Mouse (Mus musculus) frontal cortex, adult 2 months (tissue): ENCODE results near the gene Dnmbp. TPM values are rescaled to one million over a fixed set of nuclear protein-coding genes. Genes with fewer than 3 reads are reported as not detected.

ENCODE experiments used
- DNase-seq, 2 experiments: peaks; one replicate each; pipeline ENCODE4 v3.0.0; 2022; ENCODE audit warnings: low spot score in 1 of 2; ENCODE audit errors: extremely low spot score in 1 of 2
- polyA plus RNA-seq: library from polyadenylated mRNA; depleted of rRNA; stranded (reverse); fragments of >200 nt; gene quantifications from 2 replicates; pipeline ENCODE4 v1.2.3, GENCODE M21; 2012

Gene Dnmbp
- polyA plus RNA-seq, 1 experiment: 11.4 TPM

DNA sequence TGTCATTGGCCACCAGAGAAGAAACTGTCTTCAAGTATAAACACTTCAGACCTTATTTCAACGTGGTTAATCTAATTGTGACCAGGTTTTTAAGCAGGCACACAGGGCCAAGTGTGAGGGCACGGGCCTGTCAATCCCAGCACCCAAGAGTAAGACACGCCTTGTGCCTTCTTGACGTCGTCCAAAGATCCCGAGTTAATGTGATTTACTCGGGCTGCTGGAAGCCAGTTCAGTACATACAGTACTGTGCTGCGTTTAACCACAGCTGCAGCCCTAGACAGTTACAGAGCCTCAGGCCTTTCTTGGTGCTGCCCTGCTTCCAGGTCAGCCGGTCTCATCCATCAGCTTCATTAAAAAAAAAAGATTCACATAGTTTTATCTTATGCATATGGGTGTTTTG, 24.6 kb downstream of the Dnmbp start:
- DNase-seq: no peak

DNA sequence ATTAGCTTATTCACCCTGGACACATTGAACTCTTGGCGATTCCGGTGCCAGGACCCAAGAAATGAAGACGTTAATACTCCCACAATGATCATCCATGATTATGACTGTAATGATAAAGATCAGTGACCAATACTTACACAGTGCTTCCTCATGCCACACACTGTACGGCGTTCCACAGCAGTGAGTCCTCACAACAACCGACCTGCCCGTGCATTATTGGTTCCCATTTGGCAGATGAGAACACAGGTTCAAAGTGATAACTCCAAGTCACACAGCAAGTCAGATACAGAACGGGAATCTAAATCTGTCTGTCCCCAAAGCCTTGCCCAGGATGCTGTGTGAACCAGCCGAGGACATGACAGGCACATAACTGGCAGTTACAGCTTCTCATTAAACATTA, 25.0 kb downstream of the Dnmbp start:
- no peak for DNase-seq

DNA sequence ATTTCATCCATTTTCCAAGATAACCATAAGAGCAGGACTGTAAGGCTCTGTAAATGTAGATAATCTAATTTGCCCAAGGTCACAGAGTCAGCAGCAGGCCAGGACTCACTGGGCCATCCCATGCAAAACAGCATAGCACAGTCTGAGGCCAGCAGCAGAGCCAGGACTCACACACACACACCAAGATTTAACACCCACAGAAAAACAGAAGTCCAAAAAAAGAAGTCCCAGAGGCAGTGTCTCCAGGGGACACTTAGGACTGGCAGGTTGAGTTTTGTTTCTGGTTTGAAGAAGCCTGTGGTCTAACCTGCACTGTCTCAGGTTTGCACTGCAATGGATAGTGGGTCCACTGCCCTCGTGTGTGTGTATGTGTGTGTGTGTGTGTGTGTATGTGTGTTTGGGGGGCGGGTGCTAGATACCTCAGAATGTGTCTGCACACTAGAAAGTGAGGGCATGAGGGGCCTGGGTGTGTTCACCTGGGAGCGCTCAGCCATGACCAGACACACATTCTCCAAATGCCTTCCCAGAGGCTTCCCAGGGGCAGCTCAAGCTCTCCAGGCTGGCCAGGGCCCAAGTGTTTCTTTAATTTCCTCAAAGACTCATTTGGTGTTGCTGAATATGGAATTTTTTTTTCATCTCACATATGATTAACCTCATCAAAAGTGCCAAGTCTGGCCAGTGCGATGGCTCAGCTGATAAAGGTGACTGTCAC, 27.1 kb downstream of the Dnmbp start:
- no peak for DNase-seq

DNA sequence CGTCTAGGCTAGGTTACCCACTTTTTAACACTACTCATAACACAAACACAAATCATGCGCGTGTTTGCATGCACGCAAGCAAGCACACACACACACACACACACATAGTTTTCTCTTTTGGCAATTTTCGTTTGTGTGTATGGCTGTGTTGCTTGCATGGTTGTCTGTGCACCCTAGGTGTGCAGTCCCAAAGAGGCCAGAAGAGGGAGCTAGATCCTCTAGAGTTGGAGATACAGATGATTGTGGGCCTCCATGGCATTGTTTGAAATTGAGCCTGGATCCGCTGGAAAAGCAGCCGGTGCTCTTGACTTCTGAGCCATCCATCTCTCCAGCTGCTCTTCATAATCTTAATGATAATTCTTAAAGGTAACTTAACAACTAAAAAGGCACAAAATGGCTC, 33.5 kb downstream of the Dnmbp start:
- DNase-seq: no peak

DNA sequence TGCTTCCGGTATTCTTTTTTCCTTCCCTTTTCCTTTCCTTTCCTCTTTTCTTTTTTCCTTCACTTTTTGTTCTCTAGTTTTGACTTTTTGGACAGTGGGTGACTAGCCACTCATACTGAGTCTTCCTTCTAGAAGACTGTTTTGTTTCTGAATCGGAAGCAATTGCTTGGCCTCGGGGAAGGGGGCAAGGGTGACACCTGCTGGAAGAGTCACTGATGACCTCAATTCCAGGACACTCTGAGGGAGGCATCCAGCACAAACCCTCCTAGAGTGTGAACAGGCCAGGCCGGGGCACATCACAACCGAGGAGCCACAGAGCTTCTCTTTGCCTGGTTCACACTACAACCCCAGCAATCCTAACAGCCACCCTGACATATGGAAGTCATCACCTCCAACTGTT, 34.0 kb downstream of the Dnmbp start:
- peak in 1 of 2 experiments; percentile 36 for DNase-seq

DNA sequence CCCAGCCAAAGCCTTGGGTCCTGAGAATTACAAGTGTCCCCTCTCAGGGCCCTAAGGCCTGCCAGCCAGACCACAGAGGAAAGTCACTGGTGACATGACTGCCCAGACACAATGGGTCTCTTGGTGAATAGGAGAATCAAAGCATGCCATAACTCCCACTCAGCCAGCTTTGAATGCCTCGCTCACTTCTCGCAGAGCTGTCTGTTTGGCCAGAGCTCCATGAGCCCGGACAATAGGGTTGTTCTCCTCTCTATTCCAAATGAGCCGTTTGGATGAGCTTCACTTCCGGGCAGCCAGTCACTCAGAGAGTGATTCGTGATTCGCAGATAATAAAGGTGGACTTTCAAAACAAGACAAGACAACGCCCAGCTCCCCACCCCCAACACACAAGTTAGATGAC, 34.9 kb downstream of the Dnmbp start:
- no peak for DNase-seq

DNA sequence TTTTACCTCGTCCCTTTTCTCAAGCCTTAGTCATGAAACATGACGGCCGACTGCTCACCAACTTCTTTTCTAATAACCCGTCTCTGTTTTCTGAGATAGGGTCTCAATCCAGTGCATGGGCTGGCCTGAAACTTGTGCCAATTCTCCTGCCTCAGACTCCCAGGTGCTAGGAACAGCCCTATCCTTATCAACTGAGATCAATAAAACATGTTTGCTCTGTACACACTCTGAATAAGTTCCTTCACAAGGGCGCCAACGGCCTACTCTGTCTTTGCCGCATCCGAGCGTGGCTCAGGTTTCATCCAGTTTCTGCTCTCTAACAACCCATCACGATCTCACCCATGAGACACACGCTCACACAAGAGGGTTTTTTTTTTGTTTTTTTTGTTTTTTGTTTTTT, 35.7 kb downstream of the Dnmbp start:
- no peak for DNase-seq

DNA sequence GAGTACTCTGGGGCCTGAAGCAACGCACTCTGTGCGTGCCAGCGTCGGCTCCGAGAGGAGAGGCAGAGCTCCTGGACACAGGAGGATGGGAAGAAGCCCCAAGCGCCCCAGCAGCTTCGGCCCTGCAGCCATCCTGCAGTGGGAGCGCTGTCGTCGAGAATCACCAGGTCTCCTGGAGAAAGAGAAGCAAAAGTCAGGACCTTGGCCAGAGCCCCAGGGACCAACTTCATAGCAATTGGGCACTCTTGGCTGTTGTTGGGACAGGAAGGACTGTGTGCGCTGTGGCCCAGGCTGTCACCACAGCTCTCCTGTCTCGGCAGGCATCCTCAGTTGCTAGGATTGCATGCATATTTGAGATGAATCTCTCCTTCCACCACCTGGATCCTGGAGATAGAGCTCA, 37.1 kb downstream of the Dnmbp start:
- DNase-seq: no peak

DNA sequence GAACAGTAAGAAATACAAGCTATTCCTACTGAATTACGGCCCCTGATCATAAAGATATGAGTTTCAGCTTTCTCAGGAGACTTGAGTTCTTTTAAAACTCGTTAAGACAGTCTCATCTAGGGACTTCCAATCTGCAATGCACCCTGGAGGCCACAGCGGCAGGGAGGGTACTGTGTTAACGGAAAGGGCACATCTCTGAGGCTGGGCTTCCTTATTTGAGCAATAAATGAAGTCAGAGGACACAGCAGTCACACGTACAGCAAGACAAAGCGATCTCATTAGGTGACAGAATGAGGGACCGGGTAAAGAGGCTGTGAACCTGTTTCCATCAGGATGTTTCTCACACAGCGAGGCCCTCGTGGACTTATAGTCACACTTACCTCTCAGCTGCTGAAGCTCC, 39.3 kb downstream of the Dnmbp start:
- DNase-seq: no peak

DNA sequence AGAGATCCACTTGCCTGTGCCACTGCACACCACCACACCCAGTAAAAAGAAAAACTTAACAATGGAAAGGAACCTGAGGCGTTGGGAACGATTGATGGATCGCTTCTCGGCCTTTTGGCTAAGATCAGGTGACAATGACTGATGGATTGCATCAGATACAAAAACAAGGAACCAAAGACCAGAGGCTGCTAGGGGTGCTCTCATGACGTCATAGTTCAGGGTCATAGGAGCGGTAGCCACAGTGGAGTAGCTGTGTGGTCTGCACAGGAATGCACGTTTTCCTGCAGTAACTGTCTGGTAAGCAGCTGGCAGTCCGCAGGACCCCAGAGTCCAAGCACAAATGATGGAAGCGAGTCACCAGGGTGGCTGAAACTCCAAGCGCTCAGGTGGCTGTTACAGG, 41.4 kb downstream of the Dnmbp start:
- DNase-seq: no peak

DNA sequence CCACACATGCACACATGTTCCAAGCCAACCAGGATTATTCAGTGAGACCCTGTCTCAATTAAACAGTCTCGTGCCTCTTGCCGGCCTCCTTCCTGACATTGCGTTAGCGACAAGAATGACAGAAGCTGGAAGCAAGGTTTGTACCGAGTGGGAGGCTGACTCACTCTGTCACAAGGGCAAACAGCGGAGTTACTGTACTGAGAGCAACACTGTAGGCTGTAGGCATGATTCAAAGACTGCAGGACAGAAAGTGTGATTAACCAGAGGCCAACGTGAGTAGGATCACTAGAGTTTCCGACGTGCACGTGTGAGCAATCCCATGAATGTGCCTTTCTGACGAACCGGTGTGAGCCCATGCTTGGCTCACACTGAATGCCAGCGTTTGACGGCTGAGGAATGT, 43.5 kb downstream of the Dnmbp start:
- peak; percentile 20 to 57 for DNase-seq

DNA sequence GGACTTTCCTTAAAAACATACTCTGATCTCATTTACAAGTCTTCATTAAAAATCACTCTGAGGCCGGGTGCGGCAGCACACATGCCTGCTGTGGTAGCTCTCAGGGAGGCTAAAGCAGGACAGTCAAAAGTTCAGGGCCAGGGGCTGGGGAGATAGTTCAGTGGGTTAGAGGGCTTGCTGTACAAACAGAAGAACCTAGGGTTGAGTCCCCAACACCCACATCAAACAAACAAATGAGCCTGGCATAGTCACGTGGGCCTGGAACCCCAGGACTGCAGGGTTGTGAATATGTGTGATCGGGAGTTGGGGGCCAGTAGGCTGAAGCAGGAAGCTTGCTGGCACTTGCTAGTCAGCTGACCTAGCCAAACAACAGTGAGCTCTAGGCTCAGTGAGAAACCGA, 44.0 kb downstream of the Dnmbp start:
- no peak for DNase-seq

DNA sequence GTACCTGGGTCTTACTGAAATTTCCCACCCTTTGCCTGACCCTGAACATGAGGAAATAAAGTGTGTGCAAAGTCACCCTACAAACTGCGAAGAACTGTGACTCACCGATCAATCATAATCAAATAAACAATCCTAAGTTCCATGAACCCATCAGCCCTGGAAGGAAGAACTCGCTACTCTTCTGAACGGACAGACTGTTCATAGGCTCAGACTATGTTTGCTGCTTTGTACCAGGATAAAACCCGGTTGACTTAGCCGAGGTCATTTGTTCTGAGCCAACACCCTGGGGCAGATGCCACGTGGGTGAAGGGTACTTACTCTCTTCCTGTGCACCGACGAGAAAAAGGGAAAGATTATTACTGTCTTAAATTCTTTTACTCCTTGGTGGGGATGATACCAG, 45.2 kb downstream of the Dnmbp start:
- DNase-seq: no peak

DNA sequence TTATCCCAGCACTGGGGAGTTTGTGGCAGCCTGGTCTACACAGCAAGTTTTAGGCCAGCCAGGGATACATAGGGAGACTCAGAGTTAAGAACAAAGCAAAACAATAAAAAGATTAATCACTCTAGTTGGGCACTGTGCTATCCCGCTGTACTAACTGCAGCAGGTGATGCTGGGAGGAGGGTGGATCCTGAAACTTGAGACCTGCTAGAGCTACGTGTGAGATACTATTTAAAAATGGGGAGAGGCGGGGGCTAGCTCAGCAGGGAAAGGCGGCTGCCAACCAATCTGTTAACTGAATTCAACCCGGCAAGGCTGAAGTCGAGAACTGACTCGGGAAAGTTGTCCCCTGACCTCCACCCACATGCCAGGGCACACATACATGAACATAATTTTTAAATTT, 45.9 kb downstream of the Dnmbp start:
- no peak for DNase-seq

DNA sequence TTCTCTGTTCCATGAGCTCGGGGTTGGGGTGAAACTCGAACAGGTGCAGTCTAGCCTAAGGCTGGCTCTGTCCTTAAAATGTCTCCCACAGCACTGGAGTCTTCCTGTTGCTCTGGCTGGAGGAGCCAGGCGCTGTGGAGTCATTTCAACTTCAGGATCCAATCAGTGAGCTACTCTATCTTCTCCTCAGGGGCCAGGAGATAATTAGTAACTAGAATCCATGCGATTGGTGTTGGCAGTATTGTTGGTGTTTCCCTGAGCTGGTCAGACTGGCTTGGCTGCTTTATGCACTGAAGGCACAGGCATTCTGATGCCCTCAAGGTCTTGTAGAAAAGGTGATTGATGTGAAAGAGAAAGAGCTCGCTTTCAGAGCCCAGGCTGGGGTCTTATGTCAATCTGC, 49.5 kb downstream of the Dnmbp start:
- no peak for DNase-seq

DNA sequence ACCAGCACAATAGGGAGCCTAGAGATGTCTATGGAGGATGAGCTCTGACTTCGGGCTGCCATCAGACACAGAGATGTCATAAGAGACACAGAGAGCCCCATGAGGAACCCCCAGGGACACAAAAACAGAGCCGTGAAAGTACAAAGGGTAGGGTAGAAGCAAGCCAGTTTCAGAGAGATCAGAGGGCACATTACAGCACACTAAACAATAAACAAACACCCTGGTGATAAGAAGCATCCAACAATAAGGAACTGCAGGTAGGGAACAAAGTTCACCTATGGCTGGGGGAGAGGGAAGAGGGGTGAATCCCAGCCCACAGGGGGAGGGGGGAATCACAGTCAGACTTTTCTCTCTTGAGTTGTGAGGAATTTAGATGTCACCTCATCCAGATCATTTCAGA, 52.3 kb downstream of the Dnmbp start:
- no peak for DNase-seq

DNA sequence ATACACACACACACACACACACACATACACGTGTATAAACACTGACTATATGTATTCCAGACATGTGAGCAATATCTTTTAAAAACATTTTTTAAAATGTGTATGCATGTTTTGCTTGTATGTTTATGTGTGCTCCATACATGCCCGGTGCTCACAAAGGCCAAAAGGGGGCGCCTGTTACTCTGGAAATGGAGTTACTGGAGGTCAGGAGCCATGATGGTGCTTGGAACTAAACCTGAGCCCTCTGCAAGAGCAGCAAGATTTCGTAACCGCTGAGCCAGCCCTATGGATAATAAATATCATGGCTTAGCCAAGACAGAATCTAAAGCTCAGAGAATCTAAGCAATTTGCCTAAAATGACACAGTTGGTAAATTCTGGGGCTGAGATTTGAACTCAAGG, 52.7 kb downstream of the Dnmbp start:
- no peak for DNase-seq

DNA sequence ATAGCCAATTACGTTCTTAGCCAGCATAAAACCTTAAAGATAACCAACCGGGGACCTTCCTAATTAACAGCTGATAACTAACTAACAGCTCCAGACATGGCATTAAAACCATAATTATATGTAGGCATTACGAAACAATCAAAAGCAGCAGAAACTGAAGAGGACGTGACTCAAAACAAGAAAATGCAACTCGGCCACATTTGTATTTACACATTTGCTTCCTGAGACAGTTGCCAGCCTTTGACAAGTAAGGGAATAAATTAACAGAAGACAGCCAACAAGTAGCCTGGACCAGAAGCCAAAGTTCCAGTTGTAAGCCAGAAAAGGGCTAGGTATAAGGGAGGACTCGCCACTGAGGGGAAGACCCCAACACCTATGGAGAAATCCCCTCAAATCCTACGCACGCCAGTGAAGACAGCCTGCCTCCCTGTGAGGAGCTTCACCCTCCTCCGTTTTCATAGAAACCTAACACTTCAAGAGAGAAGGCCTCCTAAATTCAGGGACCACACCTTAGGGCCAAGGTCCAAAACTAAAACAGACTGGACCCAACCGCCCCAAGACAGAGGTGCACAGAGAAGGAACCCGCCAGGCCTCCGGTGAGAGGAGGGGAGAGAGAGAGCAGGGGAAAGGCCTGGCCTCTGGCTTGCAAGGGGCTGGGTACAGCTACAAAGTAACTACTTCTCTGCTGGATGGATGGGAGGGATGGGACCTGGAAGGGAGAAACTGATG, 53.5 kb downstream of the Dnmbp start:
- DNase-seq: no peak

DNA sequence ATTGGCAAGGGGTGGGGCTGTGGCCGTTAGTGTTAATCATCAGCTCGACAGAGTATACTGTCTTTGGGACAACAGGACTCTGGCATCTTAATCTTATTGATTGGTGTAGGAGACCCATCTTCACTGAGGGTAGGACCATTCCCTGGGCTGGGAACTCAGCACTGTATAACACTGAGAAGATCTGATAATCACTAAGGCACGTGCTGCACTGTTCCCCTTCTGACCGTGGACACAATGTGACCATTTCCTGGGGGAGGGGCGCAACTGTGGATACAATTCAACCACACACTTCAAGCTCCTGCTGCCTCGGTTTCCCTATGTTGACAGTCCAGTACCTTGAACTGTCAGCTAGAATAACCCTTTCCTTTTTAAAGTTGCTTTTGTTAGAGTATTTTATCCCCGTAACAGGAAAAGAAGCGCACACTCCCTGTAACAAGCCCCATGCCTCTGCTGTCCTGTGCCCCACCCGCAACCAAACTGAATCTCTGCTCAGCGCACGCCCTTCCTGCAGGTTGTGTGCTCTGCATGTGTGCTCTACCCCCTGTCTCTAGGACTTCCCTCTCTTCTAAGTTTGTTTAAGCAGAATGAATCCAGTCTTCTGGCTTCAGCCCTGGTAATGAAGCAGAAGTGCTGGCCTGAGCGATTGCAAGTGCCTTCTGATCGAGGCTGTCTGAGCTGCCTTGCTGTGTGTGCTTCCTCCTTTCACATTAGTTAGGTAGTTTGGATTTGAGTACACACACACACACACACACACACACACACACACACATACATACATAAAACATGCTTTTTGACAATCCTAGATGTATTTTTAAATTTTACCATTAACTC, 55.1 kb downstream of the Dnmbp start:
- DNase-seq: no peak

DNA sequence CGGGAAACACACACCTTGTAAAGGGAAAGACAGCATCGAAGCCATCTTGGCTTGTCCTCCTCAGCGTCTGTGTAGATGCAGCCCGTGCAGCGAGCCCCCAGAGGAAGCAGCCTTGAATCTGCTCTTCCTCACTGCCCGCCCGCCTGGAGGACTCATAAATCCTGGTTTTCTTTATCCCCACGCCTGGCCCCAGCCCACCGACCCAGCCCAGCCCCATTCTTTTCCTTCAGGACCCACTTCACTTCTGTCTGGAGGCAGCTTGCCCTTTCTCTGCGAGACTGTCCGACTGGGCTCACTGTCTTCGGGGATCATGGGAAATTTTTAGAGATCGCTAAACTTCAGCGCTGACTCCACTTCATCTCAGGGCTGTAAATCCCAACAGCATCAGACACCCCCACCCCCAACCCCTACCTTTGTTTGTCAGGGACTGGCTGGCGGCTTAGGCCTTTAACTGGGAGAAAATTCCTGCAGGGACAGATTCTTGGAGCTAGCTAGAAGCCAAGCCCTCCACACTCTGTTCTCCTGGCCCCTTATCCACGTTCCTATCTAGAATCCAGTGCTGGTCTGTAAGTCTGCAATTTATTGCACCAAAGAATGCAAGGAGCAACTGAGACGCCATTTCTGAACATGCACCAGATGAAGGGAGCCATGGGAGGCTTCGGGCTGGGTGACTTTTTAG, 57.0 kb downstream of the Dnmbp start:
- no peak for DNase-seq

DNA sequence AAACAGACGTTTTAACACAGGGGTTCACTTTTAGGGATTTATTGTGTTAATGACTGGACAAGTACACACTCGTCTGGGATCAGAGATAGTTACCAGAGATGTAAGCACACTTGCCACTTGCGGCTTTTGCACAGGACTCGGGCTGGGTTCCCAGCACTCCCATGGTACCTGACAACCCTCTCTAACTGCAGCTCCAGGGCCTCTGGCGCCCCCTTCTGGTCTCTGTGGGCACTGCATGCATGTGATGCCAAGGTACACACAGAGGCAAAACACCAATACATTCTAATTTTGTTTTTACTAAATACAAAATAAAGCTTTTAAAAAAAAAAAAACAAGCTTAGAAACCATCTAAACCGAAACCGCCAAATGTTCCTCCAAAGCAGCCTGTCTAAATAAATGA, 58.4 kb downstream of the Dnmbp start:
- no peak for DNase-seq
